Mouse (Mus musculus) lung, postnatal 25 days (tissue): Measurements from ENCODE around the gene Gm10642.

Experiments
- DNase-seq: peaks from one replicate; pipeline ENCODE4 v3.0.0; 2022; ENCODE audit warnings: low spot score

Gene Gm10642

GRCm38 (mm10) chr9:70656130-70657007 lies at the start of gene Gm10642:
Gene Gm10642, plus strand, starts transcription at chr9:70656251.
- peak; percentile 78 for DNase-seq

- no peak for DNase-seq
Observed at GRCm38 (mm10) chr9:70611026-70611673, 44.9 kb upstream of the Gm10642 start.

GRCm38 (mm10) chr9:70629711-70630110 lies 26.3 kb upstream of the Gm10642 start:
- DNase-seq, result peak; percentile 14

GRCm38 (mm10) chr9:70631665-70632064 lies 24.4 kb upstream of the Gm10642 start:
- peak; percentile 32 for DNase-seq

GRCm38 (mm10) chr9:70636748-70637147 lies 19.3 kb upstream of the Gm10642 start:
- no peak for DNase-seq

- no peak for DNase-seq
Observed at GRCm38 (mm10) chr9:70650260-70650659, 5.8 kb upstream of the Gm10642 start.

- no peak for DNase-seq
Observed at GRCm38 (mm10) chr9:70650994-70651393, 5.1 kb upstream of the Gm10642 start.

GRCm38 (mm10) chr9:70652221-70652620 lies 3.8 kb upstream of the Gm10642 start:
- DNase-seq, result no peak

- no peak for DNase-seq
Observed at GRCm38 (mm10) chr9:70653875-70654274, 2.2 kb upstream of the Gm10642 start.

- DNase-seq, result no peak
Observed at GRCm38 (mm10) chr9:70654496-70654895, 1.6 kb upstream of the Gm10642 start.

GRCm38 (mm10) chr9:70655764-70656129 lies 304 bp upstream of the Gm10642 start:
- no peak for DNase-seq

GRCm38 (mm10) chr9:70657013-70657967 lies 1.2 kb downstream of the Gm10642 start, which contains the start of gene Mindy2:
Gene Mindy2, minus strand, starts transcription at chr9:70657174.
- DNase-seq, result peak; percentile 98

GRCm38 (mm10) chr9:70658266-70658665 lies 2.2 kb downstream of the Gm10642 start:
- DNase-seq, result no peak

- no peak for DNase-seq
Observed at GRCm38 (mm10) chr9:70664847-70665246, 8.8 kb downstream of the Gm10642 start.

- DNase-seq, result no peak
Observed at GRCm38 (mm10) chr9:70665372-70666145, 9.5 kb downstream of the Gm10642 start.

- DNase-seq, result no peak
Observed at GRCm38 (mm10) chr9:70666811-70667210, 10.8 kb downstream of the Gm10642 start.

- DNase-seq, result no peak
Observed at GRCm38 (mm10) chr9:70668048-70668447, 12.0 kb downstream of the Gm10642 start.

GRCm38 (mm10) chr9:70669197-70669596 lies 13.1 kb downstream of the Gm10642 start:
- no peak for DNase-seq

- no peak for DNase-seq
Observed at GRCm38 (mm10) chr9:70670381-70670780, 14.3 kb downstream of the Gm10642 start.

GRCm38 (mm10) chr9:70671278-70671677 lies 15.2 kb downstream of the Gm10642 start:
- DNase-seq, result peak; percentile 21
